Mouse (Mus musculus) limb, embryonic 12.5 days (tissue): ENCODE results near the gene Tex9. TPM values are rescaled to one million over a fixed set of nuclear protein-coding genes. Genes with fewer than 3 reads are reported as not detected.

Experiments used
- ATAC-seq: fragments of 200-750 bp; cut with Nextera tagmentation; 2 replicates; pipeline ENCODE4 v1.8.0; 2017; ENCODE audit warnings: low read depth, moderate TSS enrichment; ENCODE audit not compliant: insufficient number of reproducible peaks, insufficient read depth, low FRiP score, low TSS enrichment
- H3K27ac ChIP-seq: fragments of 300-500 bp; sonication (generic); 2 replicates; pipeline ENCODE4 v1.5.1; 2016; ENCODE audit warnings: mild to moderate bottlenecking, moderate library complexity
- H3K27me3 ChIP-seq: fragments of 300-500 bp; sonication (generic); 2 replicates; pipeline ENCODE4 v1.6.1; 2016; ENCODE audit warnings: mild to moderate bottlenecking, moderate library complexity
- H3K36me3 ChIP-seq: fragments of 300-500 bp; sonication (generic); 2 replicates; pipeline ENCODE4 v1.6.1; 2016; ENCODE audit warnings: mild to moderate bottlenecking, moderate library complexity
- H3K4me1 ChIP-seq: fragments of 300-500 bp; sonication (generic); replicated peaks from 2 replicates; pipeline ENCODE4 v1.6.1; 2016
- H3K4me2 ChIP-seq: fragments of 300-500 bp; sonication (generic); 2 replicates; pipeline ENCODE4 v1.6.1; 2016; ENCODE audit warnings: mild to moderate bottlenecking, moderate library complexity
- H3K4me3 ChIP-seq: fragments of 300-500 bp; sonication (generic); replicated peaks from 2 replicates; pipeline ENCODE4 v1.5.1; 2016; ENCODE audit warnings: mild to moderate bottlenecking
- H3K9ac ChIP-seq: fragments of 300-500 bp; sonication (generic); replicated peaks from 2 replicates; pipeline ENCODE4 v1.6.1; 2016; ENCODE audit warnings: mild to moderate bottlenecking, moderate library complexity
- H3K9me3 ChIP-seq: fragments of 300-500 bp; sonication (generic); 2 replicates; pipeline ENCODE4 v1.6.1; 2016; ENCODE audit warnings: mild to moderate bottlenecking, moderate library complexity
- WGBS: fragments of 180-500 bp; shearing (Covaris S2); methylation state at CpG from one replicate; pipeline ENCODE4 v1.1.7; 2016; 5-methylcytosine and 5-hydroxymethylcytosine counted together
- polyA plus RNA-seq: library from polyadenylated mRNA; unstranded; fragments of >200 nt; fragmentation: Nextera tagmentation; extraction: Ambion mirVana; gene quantifications from 2 replicates; pipeline ENCODE4 v1.2.1, GENCODE M21; 2016

Tex9 gene
- polyA plus RNA-seq, 1 experiment from 2014 or later: 52.2 TPM

DNA sequence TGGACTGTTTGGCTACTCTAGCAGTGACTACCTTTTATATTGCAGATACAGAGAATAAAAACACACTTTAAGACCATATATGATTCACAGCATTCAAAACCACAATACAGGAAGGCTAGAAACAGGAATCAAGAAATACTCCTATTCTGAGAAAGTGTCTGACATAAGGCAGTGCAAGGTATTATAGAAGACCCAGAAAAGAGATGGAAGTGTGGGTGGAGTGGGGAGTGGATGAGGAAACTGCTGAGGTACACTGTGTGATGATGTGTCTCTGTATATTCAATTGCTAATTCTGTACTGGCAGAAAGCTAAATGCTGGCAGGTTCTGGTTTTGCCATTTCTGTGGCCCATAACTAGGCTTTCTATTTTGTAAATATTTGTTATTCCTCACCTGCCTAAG, 28.8 kb upstream of the Tex9 start:
- Histone ChIP-seq H3K4me1 (no peaks in the 10 kb centered on the region), H3K27ac (no peak overlapping the region), H3K4me3 (no peak overlapping the region), H3K9ac (no peak overlapping the region), H3K36me3 (no peaks in the 10 kb centered on the region), H3K4me2 (no peak overlapping the region), H3K27me3 (no peaks in the 10 kb centered on the region), H3K9me3 (no peaks in the 10 kb centered on the region)
- no peak for ATAC-seq

DNA sequence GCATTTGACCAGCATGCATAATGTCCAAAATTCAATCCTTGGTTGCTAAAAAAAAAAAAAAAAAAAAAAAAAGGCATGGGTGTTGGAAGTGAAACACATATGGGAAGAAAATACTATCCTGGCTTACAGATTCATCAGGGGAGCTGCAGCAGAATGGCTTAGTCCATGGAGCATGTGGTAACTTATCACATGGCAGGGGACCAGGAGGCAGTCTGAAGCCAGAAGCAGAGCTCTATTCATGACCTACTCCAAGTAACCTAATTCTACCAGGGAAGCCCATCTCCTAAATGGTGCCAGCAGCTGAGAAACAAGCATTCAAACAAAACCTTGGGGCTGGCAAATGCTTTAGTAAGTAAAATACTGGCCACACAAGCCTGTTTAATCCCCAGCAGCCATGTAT, 27.2 kb upstream of the Tex9 start:
- Histone ChIP-seq H3K4me2 (no peak overlapping the region), H3K36me3 (no peaks in the 10 kb centered on the region), H3K27me3 (no peaks in the 10 kb centered on the region), H3K27ac (no peak overlapping the region), H3K4me1 (no peaks in the 10 kb centered on the region), H3K9ac (no peak overlapping the region), H3K4me3 (no peak overlapping the region), H3K9me3 (no peaks in the 10 kb centered on the region)
- no peak for ATAC-seq

DNA sequence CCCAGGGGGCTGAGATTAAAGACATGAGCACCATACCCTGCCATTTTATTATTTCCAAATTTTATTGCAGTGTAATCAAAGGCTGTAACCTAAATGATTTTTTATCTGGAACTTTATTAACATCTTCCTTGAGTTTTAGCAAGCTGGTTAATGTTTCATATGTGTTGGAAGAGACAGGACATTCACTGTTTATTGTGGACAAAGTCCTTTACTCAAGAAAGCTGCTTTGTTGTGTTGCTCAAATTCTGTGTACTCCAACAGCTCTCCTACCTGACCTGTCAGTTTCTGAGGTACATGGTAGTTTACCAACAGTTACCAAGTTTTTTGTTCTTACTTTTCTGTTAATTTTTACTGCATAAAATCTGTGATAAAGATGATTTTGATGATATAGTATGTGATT, 23.4 kb upstream of the Tex9 start:
- Histone ChIP-seq H3K9ac (no peak overlapping the region), H3K9me3 (no peaks in the 10 kb centered on the region), H3K4me3 (no peak overlapping the region), H3K4me1 (no peaks in the 10 kb centered on the region), H3K36me3 (no peaks in the 10 kb centered on the region), H3K27ac (no peak overlapping the region), H3K27me3 (no peaks in the 10 kb centered on the region), H3K4me2 (no peak overlapping the region)
- no peak for ATAC-seq

DNA sequence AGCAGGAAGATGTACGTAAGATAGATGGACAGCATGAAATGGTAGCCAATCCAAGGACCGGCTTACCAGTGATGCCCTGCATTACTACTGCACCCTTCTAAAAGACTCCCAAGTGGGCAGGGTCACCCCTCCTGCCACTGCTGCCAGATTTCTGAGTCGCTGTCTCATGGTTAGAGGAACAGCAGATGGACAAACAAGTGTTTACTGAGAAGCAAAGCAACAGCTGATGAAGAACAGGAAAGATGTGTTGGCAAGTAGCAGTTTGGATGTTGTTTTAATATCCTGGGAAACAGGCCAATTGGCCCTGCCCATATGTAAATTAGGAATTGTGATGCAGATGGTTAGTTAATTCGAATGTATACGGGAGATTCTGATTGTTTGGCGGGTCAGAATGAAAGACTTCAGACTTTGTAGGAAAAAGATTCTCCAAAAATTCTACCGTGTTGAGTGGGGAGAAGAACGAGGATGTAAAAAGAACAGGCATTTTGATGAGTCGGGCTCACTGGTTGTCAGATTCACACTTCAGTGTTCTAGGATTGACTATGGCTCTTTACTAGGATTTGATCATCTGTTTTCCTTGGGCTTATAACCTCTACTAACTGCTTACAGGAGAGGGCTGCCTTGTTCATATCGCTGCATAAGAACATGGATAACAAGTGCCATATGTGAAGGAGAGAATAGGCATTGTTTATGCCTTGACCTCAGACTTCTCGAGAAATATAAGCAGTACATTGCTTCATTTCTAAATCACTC, 20.4 kb upstream of the Tex9 start:
- Histone ChIP-seq H3K9ac (no peak overlapping the region), H3K4me1 (no peaks in the 10 kb centered on the region), H3K36me3 (no peaks in the 10 kb centered on the region), H3K27ac (no peak overlapping the region), H3K4me2 (no peak overlapping the region), H3K27me3 (no peaks in the 10 kb centered on the region), H3K9me3 (no peaks in the 10 kb centered on the region), H3K4me3 (no peak overlapping the region)
- no peak for ATAC-seq
- 57% methylated on average over 11 of the region's 11 CpGs for WGBS

DNA sequence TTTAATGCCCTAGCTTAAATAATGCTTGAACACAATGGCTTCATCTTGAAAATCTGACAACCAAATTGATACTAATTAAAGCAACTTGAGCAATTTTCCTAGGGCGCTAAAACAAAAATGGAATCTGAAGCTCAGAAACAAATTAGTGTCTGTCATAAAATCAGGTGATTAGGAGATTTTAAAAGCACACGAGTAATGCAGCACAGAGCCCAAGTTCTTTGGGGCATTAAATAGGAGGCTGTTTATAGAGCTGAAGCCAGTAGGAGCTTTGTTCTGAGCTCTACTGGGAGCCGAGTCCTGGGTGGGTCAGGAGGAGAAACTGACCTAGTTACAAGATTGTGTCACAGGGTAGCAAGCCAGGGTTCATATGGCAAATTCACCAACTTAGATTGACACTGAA, 5.2 kb upstream of the Tex9 start:
- H3K9ac ChIP-seq: no peak overlapping the region
- H3K4me3 ChIP-seq: no peak overlapping the region
- H3K36me3 ChIP-seq: no peaks in the 10 kb centered on the region
- no peak for ATAC-seq
- no peaks in the 10 kb centered on the region for H3K9me3 ChIP-seq
- 45% methylated on average over 3 of the region's 3 CpGs for WGBS
- no peak overlapping the region for H3K27ac ChIP-seq
- H3K4me1 ChIP-seq: peaks cover 5% of the 10 kb centered on the region; the same call in 1 of the 2 replicates
- H3K27me3 ChIP-seq: no peaks in the 10 kb centered on the region
- H3K4me2 ChIP-seq: no peak overlapping the region

DNA sequence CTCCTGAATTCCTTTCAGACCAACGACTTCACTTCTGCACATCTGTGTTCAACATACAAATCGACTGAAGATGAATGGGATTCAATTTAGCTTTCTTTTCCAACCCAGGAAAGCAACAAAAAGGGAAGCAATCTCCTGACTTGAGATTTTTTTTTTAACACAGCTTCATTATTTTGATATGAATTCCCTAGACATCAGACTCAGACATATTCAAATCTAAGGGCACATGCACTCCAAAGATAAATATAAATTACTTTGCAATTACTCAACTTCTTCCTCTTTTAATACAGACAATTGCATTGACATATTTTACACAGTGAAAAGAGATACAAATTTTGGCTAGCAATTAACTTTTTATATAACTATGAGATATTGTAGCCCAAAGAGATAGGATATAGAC, 4.7 kb upstream of the Tex9 start:
- H3K9ac ChIP-seq: no peak overlapping the region
- H3K27me3 ChIP-seq: no peaks in the 10 kb centered on the region
- H3K27ac ChIP-seq: no peak overlapping the region
- no peaks in the 10 kb centered on the region for H3K9me3 ChIP-seq
- H3K4me3 ChIP-seq: no peak overlapping the region
- no peak overlapping the region for H3K4me2 ChIP-seq
- H3K4me1 ChIP-seq: peaks cover 6% of the 10 kb centered on the region; the same call in 1 of the 2 replicates
- H3K36me3 ChIP-seq: no peaks in the 10 kb centered on the region
- no peak for ATAC-seq
- WGBS: 79% methylated on average over 2 of the region's 2 CpGs

DNA sequence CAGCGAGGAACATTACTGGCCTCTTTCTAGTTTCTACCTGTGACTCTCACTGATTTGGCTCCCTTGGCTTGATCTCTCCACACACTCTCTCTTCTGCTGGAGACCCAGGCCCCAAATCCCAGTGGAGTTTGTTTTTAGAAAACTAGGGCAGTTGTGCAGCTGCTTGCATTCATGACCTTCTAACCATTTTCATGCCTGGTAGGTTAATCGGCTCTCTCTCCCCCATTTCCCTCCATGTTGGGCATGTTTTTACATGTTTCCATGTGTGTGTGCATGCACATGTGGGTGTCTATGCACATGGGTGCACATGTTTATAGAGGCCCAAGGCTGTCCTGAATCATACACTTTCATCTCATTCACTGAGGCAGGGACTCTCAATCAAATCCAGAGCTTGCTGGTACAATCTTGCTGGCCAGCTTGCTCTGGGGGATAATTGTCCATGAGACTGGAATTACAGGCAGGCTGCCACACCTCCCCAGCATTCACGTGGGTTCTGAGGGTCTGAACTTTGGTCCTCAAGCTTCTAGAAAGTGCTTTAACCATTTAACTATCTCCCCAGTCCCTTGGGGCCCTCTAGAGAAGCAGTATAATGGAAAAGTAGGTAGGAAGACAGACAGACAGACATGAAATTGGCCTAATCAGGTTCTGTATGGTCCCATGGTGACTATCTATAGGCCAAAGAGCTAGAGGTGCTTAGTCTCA, 2.1 kb upstream of the Tex9 start:
- Histone ChIP-seq H3K9ac (no peak overlapping the region), H3K4me2 (no peak overlapping the region), H3K36me3 (no peaks in the 10 kb centered on the region), H3K27me3 (no peaks in the 10 kb centered on the region), H3K27ac (no peak overlapping the region), H3K4me1 (peaks cover 13% of the 10 kb centered on the region; the same call in 1 of the 2 replicates), H3K9me3 (no peaks in the 10 kb centered on the region), H3K4me3 (no peak overlapping the region)
- ATAC-seq: no peak
- 84% methylated on average over 3 of the region's 3 CpGs for WGBS

DNA sequence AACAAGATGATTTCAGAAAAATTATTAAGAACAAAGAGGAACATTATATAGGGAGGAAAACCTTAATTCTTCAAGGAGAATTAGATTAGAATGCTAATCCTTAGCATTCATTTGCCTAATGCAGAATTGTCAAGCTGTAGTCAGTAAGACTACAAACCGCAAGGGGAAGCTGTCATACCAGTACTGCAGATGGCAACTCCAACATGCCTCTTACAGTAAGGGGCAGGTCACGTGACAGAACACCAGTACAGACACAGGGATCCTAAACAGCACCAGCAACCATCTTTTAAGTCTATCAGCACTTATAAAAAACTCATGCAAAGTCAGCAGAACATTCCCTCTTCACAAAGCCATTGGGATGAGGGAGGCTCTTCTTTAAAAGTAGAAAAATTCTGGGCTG, 1.5 kb upstream of the Tex9 start:
- Histone ChIP-seq H3K4me3 (no peak overlapping the region), H3K9me3 (no peaks in the 10 kb centered on the region), H3K27me3 (no peaks in the 10 kb centered on the region), H3K27ac (no peak overlapping the region), H3K4me2 (no peak overlapping the region), H3K4me1 (peaks cover 13% of the 10 kb centered on the region; the same call in 1 of the 2 replicates), H3K9ac (no peak overlapping the region), H3K36me3 (no peaks in the 10 kb centered on the region)
- 91% methylated on average over 2 of the region's 2 CpGs for WGBS
- ATAC-seq: no peak

DNA sequence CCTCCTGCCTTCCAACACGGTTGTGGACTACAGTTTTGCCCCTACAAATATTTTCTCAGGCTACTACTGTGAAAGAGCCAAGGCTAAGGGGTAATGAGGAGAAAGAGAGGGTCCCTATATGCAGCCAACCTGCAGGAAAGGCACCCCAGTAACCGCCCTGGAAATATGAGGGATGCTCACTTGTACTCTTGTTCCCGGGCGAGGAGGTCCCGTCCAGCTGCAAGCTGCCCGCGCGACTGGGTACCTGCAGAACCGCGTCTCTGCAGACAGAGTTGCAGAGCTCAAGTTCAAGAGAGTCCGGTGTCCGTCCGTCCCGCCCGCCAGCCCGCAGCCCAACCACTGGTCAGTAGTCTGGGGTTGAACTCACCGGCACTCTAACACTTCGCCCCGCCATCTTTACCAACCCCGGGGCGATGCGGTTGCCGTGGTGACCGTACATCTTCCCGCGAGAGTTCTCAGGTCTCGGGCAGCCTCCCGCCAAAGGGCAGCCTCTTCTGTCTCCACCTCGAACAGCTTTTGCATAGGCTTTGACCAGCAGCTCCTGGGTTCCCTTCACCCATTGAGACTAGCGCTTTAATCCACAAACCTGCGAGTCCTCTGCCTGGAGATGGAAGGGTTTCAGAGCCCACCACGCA, 336 bp downstream of the Tex9 start:
- H3K27ac ChIP-seq: peak overlapping the region; percentile 79
- ATAC-seq: peak; percentile 91; the same call in 1 of the 2 replicates
- WGBS: under 1% methylated on average over 32 of the region's 32 CpGs
- H3K27me3 ChIP-seq: no peaks in the 10 kb centered on the region
- peaks cover 10% of the 10 kb centered on the region; the same call in 1 of the 2 replicates for H3K4me1 ChIP-seq
- peak overlapping the region; percentile 75 for H3K4me3 ChIP-seq
- H3K36me3 ChIP-seq: peaks cover 11% of the 10 kb centered on the region
- H3K9me3 ChIP-seq: no peaks in the 10 kb centered on the region
- H3K4me2 ChIP-seq: peak overlapping the region; percentile 60
- peak overlapping the region; percentile 61 for H3K9ac ChIP-seq

DNA sequence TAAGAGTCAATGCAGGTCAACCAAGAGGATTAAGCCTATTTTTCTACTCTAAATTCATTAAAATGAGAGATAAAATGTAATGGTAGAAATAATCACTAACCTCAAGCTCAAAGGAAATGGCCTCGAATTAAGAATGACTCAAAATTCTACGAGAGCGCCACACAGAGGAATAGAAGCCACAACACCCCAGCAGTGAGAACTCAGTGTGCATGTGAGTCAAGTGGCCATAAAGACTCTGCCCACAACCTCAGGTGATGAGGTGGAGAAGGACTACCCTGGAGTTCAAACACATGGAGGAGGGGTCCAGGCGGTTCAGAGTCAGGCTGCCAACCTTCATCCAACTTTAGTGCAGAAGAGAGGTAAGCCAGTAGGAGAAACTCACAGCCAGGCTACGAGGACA, 2.9 kb downstream of the Tex9 start:
- H3K9me3 ChIP-seq: no peaks in the 10 kb centered on the region
- no peak overlapping the region for H3K27ac ChIP-seq
- peaks cover 31% of the 10 kb centered on the region for H3K36me3 ChIP-seq
- WGBS: 93% methylated on average over 5 of the region's 5 CpGs
- H3K9ac ChIP-seq: no peak overlapping the region
- H3K27me3 ChIP-seq: no peaks in the 10 kb centered on the region
- peaks cover 10% of the 10 kb centered on the region; the same call in 1 of the 2 replicates for H3K4me1 ChIP-seq
- ATAC-seq: no peak
- H3K4me2 ChIP-seq: no peak overlapping the region
- H3K4me3 ChIP-seq: no peak overlapping the region

DNA sequence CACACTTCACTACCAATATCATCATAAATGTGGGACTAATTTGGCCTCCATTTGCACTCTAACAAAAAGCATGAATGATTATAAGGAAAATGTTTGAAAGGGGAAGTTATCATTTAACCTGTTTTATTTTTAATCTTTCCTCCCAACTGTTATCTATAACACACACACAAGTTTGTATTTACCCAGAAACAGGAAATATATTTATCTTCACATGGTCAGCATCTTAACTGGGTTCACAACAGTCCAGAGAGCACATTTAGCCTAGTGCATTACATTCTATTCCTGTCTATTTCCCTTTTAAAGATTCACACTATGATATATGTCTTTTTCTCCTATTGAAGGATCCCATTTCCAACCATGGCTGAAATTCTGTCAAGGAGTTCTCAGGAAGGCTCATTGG, 3.5 kb downstream of the Tex9 start:
- no peak overlapping the region for H3K4me3 ChIP-seq
- peaks cover 10% of the 10 kb centered on the region; the same call in 1 of the 2 replicates for H3K4me1 ChIP-seq
- H3K27me3 ChIP-seq: no peaks in the 10 kb centered on the region
- no peak overlapping the region for H3K27ac ChIP-seq
- no peak overlapping the region for H3K9ac ChIP-seq
- ATAC-seq: no peak
- H3K4me2 ChIP-seq: no peak overlapping the region
- peaks cover 34% of the 10 kb centered on the region for H3K36me3 ChIP-seq
- H3K9me3 ChIP-seq: no peaks in the 10 kb centered on the region
